Mouse (Mus musculus) limb, embryonic 14.5 days (tissue): Measurements from ENCODE around the gene Col28a1. TPM values are rescaled to one million over a fixed set of nuclear protein-coding genes. Genes with fewer than 3 reads are reported as not detected.
A peak's percentile ranks its signal among the peaks of the same experiment; 100 is the strongest.
"Not testable (repeated sequence)": the region's sequence is repeated elsewhere in the genome, so short reads cannot be mapped to it uniquely, and the experiment has no call there.

ENCODE experiments used
- ATAC-seq: fragments of 200-750 bp; cut with Nextera tagmentation; 2 replicates; pipeline ENCODE4 v1.8.0; 2017; ENCODE audit warnings: low read depth, moderate number of reproducible peaks, moderate TSS enrichment; ENCODE audit not compliant: low FRiP score
- DNase-seq: peaks from one replicate; pipeline ENCODE4 v3.0.0-alpha.2; 2015; ENCODE audit warnings: low spot score
- H3K27ac ChIP-seq: fragments of 300-500 bp; sonication (generic); replicated peaks from 2 replicates; pipeline ENCODE4 v1.5.1; 2014; ENCODE audit warnings: low read depth, mild to moderate bottlenecking, low read length, moderate library complexity, mixed read lengths
- H3K27me3 ChIP-seq: fragments of 300-500 bp; sonication (generic); 2 replicates; pipeline ENCODE4 v1.6.1; 2014; ENCODE audit warnings: low read length, mixed read lengths; ENCODE audit not compliant: control insufficient read depth, insufficient read depth
- H3K36me3 ChIP-seq: fragments of 300-500 bp; sonication (generic); 2 replicates; pipeline ENCODE4 v1.6.1; 2014; ENCODE audit warnings: mild to moderate bottlenecking, low read length, moderate library complexity, mixed read lengths; ENCODE audit not compliant: control insufficient read depth, insufficient read depth
- H3K4me1 ChIP-seq: fragments of 300-500 bp; sonication (generic); 2 replicates; pipeline ENCODE4 v1.6.1; 2014; ENCODE audit warnings: antibody characterized with exemption, low read length, mixed read lengths; ENCODE audit not compliant: control insufficient read depth, insufficient read depth
- H3K4me2 ChIP-seq: fragments of 300-500 bp; sonication (generic); replicated peaks from 2 replicates; pipeline ENCODE4 v1.6.1; 2014; ENCODE audit warnings: low read depth, mild to moderate bottlenecking, low read length, moderate library complexity; ENCODE audit not compliant: severe bottlenecking
- H3K4me3 ChIP-seq: fragments of 300-500 bp; sonication (generic); replicated peaks from 2 replicates; pipeline ENCODE4 v1.5.1; 2014; ENCODE audit warnings: low read length
- H3K9ac ChIP-seq: fragments of 300-500 bp; sonication (generic); 2 replicates; pipeline ENCODE4 v1.6.1; 2014; ENCODE audit warnings: mild to moderate bottlenecking, low read depth, low read length, moderate library complexity; ENCODE audit not compliant: severe bottlenecking
- H3K9me3 ChIP-seq: fragments of 300-500 bp; sonication (generic); 2 replicates; pipeline ENCODE4 v1.6.1; 2016; ENCODE audit warnings: low read length; ENCODE audit not compliant: control insufficient read depth
- POLR2A ChIP-seq: fragments of 200-500 bp; IDR thresholded peaks from 2 replicates; pipeline ENCODE4 v1.8.0; 2012; ENCODE audit warnings: inconsistent platforms, mild to moderate bottlenecking, moderate library complexity, borderline replicate concordance; ENCODE audit not compliant: insufficient read depth, insufficient read length; ENCODE audit errors: extremely low read depth
- WGBS: fragments of 180-500 bp; shearing (Covaris S2); extraction: QIAGEN DNeasy Blood & Tissue Kit; methylation state at CpG from one replicate; pipeline ENCODE4 v1.1.7; 2014; 5-methylcytosine and 5-hydroxymethylcytosine counted together
- polyA plus RNA-seq, 2 experiments: library from polyadenylated mRNA; depleted of rRNA in 1 of 2; stranded (reverse) in 1 of 2; unstranded in 1 of 2; fragments of >200 nt; fragmentation: Nextera tagmentation in 1 of 2; extraction: Ambion mirVana in 1 of 2; gene quantifications; 2 replicates each; pipeline versions ENCODE4 v1.2.1 to v1.2.3; 2012 to 2014

Col28a1 gene
- polyA plus RNA-seq, 2 experiments = 0.28 to 0.49 TPM

- H3K36me3 ChIP-seq = no peaks in the 10 kb centered on the region
- H3K27me3 ChIP-seq = no peaks in the 10 kb centered on the region
- 83% methylated on average over 4 of the region's 4 CpGs for WGBS
- H3K27ac ChIP-seq = no peak overlapping the region
- no peaks in the 10 kb centered on the region for H3K9me3 ChIP-seq
- no peak overlapping the region for H3K4me3 ChIP-seq
- DNase-seq = no peak
- TF ChIP-seq POLR2A = no peak
- no peaks in the 10 kb centered on the region for H3K4me1 ChIP-seq
- no peak overlapping the region for H3K9ac ChIP-seq
- H3K4me2 ChIP-seq = no peak overlapping the region
- ATAC-seq = no peak
These were observed 163.7 kb downstream of the Col28a1 start for GRCm38 (mm10) chr6:8028711-8029110.

GRCm38 (mm10) chr6:8025332-8026129 is 166.9 kb downstream of the Col28a1 start:
- no peak for TF ChIP-seq POLR2A
- Histone ChIP-seq H3K4me3 (no peak overlapping the region), H3K27me3 (no peaks in the 10 kb centered on the region), H3K9ac (no peak overlapping the region), H3K27ac (no peak overlapping the region), H3K36me3 (no peaks in the 10 kb centered on the region), H3K4me2 (no peak overlapping the region), H3K9me3 (no peaks in the 10 kb centered on the region), H3K4me1 (no peaks in the 10 kb centered on the region)
- WGBS = 82% methylated on average over 7 of the region's 7 CpGs
- ATAC-seq = no peak
- DNase-seq = no peak

DNA sequence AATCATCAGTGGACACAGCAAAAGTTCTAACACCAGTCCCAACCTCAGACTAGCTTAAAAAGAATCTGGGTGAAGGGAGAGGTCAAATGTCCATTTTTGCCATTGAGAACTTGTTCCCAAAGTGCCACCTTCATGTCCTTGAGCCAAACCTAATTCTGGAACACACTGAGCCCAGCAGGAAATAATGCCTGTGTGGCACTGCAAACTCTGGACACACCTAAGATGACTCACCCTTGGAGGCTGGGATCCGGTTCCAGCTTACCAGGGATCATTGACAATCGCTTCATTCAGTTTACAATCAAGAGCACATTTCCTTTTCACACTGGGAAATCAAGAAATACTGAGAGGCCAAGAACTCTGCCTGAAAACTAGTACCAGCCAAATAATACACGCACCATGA is 168.9 kb downstream of the Col28a1 start:
- Histone ChIP-seq H3K27ac (no peak overlapping the region), H3K9ac (no peak overlapping the region), H3K36me3 (no peaks in the 10 kb centered on the region), H3K4me2 (no peak overlapping the region), H3K27me3 (no peaks in the 10 kb centered on the region), H3K4me3 (no peak overlapping the region), H3K4me1 (no peaks in the 10 kb centered on the region), H3K9me3 (no peaks in the 10 kb centered on the region)
- DNase-seq (no peak), ATAC-seq (no peak)
- WGBS = 81% methylated on average over 3 of the region's 3 CpGs
- TF ChIP-seq POLR2A = no peak

DNA sequence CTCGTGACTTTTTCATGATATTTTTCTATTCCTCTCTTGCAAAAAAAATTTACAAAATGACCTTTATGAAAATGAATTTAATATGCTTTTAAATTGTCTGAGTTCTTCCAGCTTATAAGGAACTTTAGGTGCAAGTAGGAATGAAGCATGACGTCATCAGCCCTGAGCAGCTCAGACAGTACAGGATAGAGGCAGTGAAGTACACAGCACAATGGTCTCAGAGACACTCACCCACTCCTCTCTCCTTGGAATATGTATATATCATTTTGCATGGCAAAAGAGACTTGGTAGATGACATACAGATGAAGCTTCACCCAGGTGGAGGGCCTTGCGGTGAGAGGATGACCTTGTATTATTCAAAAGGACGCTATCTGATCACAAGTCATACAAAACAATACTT is 197.7 kb downstream of the Col28a1 start:
- Histone ChIP-seq H3K4me2 (no peak overlapping the region), H3K36me3 (no peaks in the 10 kb centered on the region), H3K9me3 (no peaks in the 10 kb centered on the region), H3K27ac (no peak overlapping the region), H3K4me1 (no peaks in the 10 kb centered on the region), H3K27me3 (no peaks in the 10 kb centered on the region), H3K4me3 (no peak overlapping the region), H3K9ac (no peak overlapping the region)
- WGBS = 83% methylated on average over 4 of the region's 4 CpGs
- TF ChIP-seq POLR2A = no peak
- DNase-seq = no peak
- ATAC-seq = no peak

GRCm38 (mm10) chr6:7983646-7983979 is 208.8 kb downstream of the Col28a1 start:
- ATAC-seq (no peak), DNase-seq (no peak)
- no peak for TF ChIP-seq POLR2A
- no peak overlapping the region for H3K27ac ChIP-seq
- no peaks in the 10 kb centered on the region for H3K4me1 ChIP-seq
- WGBS = 42% methylated on average over 7 of the region's 7 CpGs
- no peaks in the 10 kb centered on the region for H3K9me3 ChIP-seq
- H3K27me3 ChIP-seq = no peaks in the 10 kb centered on the region
- H3K4me2 ChIP-seq = peak overlapping the region; percentile 35; the same call in 1 of the 2 replicates
- H3K4me3 ChIP-seq = peak overlapping the region; percentile 21
- no peak overlapping the region for H3K9ac ChIP-seq
- H3K36me3 ChIP-seq = no peaks in the 10 kb centered on the region

DNA sequence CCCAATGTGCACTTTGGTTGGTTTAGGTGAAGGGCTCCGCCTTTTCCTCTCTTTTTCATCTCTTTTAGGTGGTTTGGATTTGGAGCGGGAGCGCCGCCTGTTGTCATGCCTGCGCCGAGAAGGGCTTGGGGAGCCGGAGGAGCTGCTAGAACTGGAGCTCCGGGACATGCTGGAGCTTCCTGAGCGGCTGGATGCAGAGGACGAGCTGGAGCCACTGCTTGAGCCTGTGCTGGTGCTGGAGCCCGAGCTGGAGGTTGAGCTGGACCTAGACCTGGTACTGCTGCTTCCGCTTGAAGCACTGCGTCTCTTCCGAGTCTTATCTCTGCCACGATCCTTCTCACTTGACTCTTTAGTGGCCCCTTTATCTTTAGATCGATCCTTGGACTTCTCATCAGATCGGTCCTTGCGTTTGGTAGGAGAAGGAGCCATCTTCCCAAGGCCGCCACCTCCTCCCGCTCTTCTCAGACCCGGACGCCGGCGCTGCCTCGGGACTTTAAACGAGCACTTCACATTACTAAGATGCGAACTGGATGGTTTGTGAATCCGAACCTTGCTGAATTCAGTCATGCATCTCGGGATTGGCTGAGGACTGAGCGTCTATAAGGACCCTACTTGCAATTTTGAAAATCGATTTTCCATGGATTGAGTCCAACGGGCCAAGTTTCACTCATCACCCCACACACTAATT is 209.3 kb downstream of the Col28a1 start:
- H3K36me3 ChIP-seq, H3K27ac ChIP-seq, H3K9ac ChIP-seq, DNase-seq, ATAC-seq, H3K9me3 ChIP-seq, H3K4me1 ChIP-seq, H3K27me3 ChIP-seq: not testable (repeated sequence)
- peak overlapping the region; percentile 35; the same call in 1 of the 2 replicates for H3K4me2 ChIP-seq
- H3K4me3 ChIP-seq = peak overlapping the region; percentile 21
- 68% methylated on average over 31 of the region's 32 CpGs for WGBS
